Mouse (Mus musculus) lung, postnatal 0 days (tissue): ENCODE measurements at regions not wholly inside any gene's neighbourhood (a gene's known extent, or its start where the extent isn't known, plus 50 kb on each side); places are given as distances from the start of the nearest gene placed in this dataset.

Experiments used
- CTCF ChIP-seq: IDR thresholded peaks from 2 replicates; pipeline ENCODE4 v1.5.1; 2016; ENCODE audit warnings: antibody characterized with exemption, mild to moderate bottlenecking
- EP300 ChIP-seq: IDR thresholded peaks from 2 replicates; pipeline ENCODE4 v1.6.1; 2016; ENCODE audit warnings: antibody characterized with exemption, mild to moderate bottlenecking, control low read depth

DNA sequence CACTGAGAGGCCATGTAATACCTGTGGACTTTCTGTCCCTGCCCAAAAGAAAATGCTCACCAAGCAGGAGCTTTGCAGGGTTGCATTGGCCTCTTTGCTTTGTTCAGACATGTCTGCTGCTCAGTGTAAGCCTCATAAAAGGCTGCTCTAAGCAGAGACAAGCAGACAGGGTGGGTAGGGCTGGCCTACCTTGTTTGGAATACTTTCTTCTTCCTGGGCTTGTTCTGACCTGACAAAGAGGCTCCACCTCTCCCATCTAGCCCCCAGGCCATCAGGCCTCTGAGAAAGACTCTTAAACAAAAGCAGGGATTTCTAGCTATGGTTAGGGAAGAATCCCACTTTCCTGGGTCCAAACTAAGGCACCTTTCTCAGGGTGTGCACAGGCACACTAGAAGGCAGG, 138.2 kb upstream of the Camk1g start:
- TF ChIP-seq CTCF (no peak), EP300 (no peak)
